Mouse (Mus musculus) stomach, postnatal 0 days (tissue): ENCODE results near the gene Fnip2.

Source experiments
- CTCF ChIP-seq: IDR thresholded peaks from 2 replicates; pipeline ENCODE4 v1.5.1; 2016; ENCODE audit warnings: antibody characterized with exemption, low read depth, mild to moderate bottlenecking, moderate library complexity
- EP300 ChIP-seq: optimal IDR thresholded peaks from 2 replicates; pipeline ENCODE3; 2016; ENCODE audit warnings: antibody characterized with exemption

DNA sequence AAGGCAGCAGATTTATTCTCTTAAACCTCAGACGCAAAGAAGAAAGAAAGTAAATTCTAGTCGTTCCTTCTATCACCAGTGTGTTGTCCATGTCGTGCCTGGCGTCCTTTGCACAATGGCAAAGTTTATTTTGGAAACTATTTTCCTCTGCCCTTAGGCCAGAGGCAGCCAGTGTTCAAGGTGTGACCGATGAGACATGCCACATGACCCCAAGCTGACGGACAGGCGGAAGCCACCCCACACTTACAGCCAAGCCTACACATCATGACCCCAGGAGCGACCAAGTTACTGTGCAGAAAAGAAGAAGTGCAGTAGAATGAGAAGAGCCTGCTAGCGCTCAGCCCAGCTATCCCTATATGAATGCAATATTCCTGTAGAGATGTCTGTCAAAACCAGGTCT is 47.7 kb downstream of the Fnip2 start:
- no peak for TF ChIP-seq CTCF
- TF ChIP-seq EP300: no peak
